22 mouse cellular contexts compared by ENCODE assay signal in genomic region chr11:80835841-80836240, GRCm38 (mm10). TPM values are rescaled to one million over a fixed set of nuclear protein-coding genes. Genes with fewer than 3 reads are reported as not detected.
"Had no signal": no experiment of that assay in that cellular context is flagged by ENCODE, and none has a peak within 500 bp of the region (broad histone marks: within the 10 kb centered on the region; RNA-seq: fewer than 3 reads in every experiment).

No protein-coding gene starts in this region.

- H3K4me3 ChIP-seq: liver, embryonic 12.5 days; midbrain, embryonic 10.5 days; midbrain, embryonic 12.5 days; myocyte; neural tube, embryonic 13.5 days; neural tube, embryonic 15.5 days had no signal

- DNase-seq: lung, adult 18-20 months; lung, embryonic 14.5 days; lung, postnatal 4 days; midbrain, embryonic 14.5 days; right cerebral cortex, postnatal 14 days; thymus, adult 18-20 months; thymus, postnatal 14 days; thymus, postnatal 36 days had no signal

- ATAC-seq: liver, embryonic 12.5 days; midbrain, embryonic 16.5 days had no signal

- H3K9me3 ChIP-seq: liver, embryonic 12.5 days; midbrain, embryonic 10.5 days; midbrain, embryonic 12.5 days; neural tube, embryonic 13.5 days; neural tube, embryonic 15.5 days had no signal

- H3K9ac ChIP-seq: liver, embryonic 12.5 days; liver, embryonic 14.5 days; lung, embryonic 14.5 days; midbrain, embryonic 12.5 days; neural tube, embryonic 13.5 days; neural tube, embryonic 15.5 days had no signal

- H3K27ac ChIP-seq: liver, embryonic 12.5 days; liver, embryonic 14.5 days; midbrain, embryonic 10.5 days; midbrain, embryonic 12.5 days; neural tube, embryonic 13.5 days; neural tube, embryonic 15.5 days had no signal

- H3K4me2 ChIP-seq: liver, embryonic 12.5 days; lung, embryonic 14.5 days; midbrain, embryonic 12.5 days; neural tube, embryonic 13.5 days; neural tube, embryonic 15.5 days had no signal

- H3K27me3 ChIP-seq: midbrain, embryonic 12.5 days; neural tube, embryonic 15.5 days had no signal

- H3K36me3 ChIP-seq: liver, embryonic 12.5 days; midbrain, embryonic 10.5 days; midbrain, embryonic 12.5 days; neural tube, embryonic 13.5 days; neural tube, embryonic 15.5 days had no signal

- H3K4me1 ChIP-seq: liver, embryonic 12.5 days had no signal

RNA-seq across cellular contexts. Expression of gene Spaca3, which starts 22.3 kb away (rescaled TPM):
- polyA plus RNA-seq: liver, embryonic 12.5 days; liver, embryonic 16.5 days; lung, embryonic 14.5 days; lung, embryonic 16.5 days; midbrain, embryonic 10.5 days; midbrain, embryonic 12.5 days; midbrain, embryonic 14.5 days; midbrain, embryonic 16.5 days; myocyte; neural tube, embryonic 11.5 days; neural tube, embryonic 13.5 days; neural tube, embryonic 15.5 days; spleen, adult 2 months; stomach, embryonic 14.5 days; thymus, postnatal 0 days had no signal
